8 mouse cellular contexts compared by ENCODE assay signal in genomic region chr9:91364127-91364970, GRCm38 (mm10). TPM values are rescaled to one million over a fixed set of nuclear protein-coding genes. Genes with fewer than 3 reads are reported as not detected.
DNase-seq lines count a peak whose midpoint lies in the region; ATAC-seq lines count a peak whose summit lies in the region.

No protein-coding gene starts in this region.

- H3K27me3 ChIP-seq in embryonic facial prominence, embryonic 13.5 days = peaks cover 96% of the 10 kb centered on the region
- H3K27me3 ChIP-seq in limb, embryonic 12.5 days = peaks cover 94% of the 10 kb centered on the region
- peaks cover 48% of the 10 kb centered on the region for H3K27me3 ChIP-seq in neural tube, embryonic 13.5 days

- WGBS in embryonic facial prominence, embryonic 13.5 days = under 1% methylated on average over 77 of the region's 77 CpGs
- under 1% methylated on average over 75 of the region's 77 CpGs for WGBS in limb, embryonic 12.5 days
- WGBS in neural tube, embryonic 13.5 days = under 1% methylated on average over 77 of the region's 77 CpGs

- no peak for ATAC-seq in cerebellum, adult (ENCODE audit: insufficient number of reproducible peaks, low FRiP score, low TSS enrichment)
- peak; percentile 38; the same call in 1 of the 2 replicates for ATAC-seq in embryonic facial prominence, embryonic 13.5 days (ENCODE audit: insufficient number of reproducible peaks, insufficient read depth, low FRiP score, low TSS enrichment, low read depth)
- ATAC-seq in limb, embryonic 12.5 days (ENCODE audit: insufficient number of reproducible peaks, insufficient read depth, low FRiP score, low TSS enrichment, low read depth) = 0 out of 2 replicates have a peak, but pooled peaks have one; percentile 23
- ATAC-seq in neural tube, embryonic 13.5 days (ENCODE audit: low read depth) = peak; percentile 25

- DNase-seq in cerebellum, adult 11 months = peak; percentile 53
- peak; percentile 49 for DNase-seq in ES-CJ7 (ENCODE audit: low read depth, low spot score)
- DNase-seq in urinary bladder, adult 2 months (ENCODE audit: low spot score) = no peak
- no peak for DNase-seq in adrenal gland, adult 18-20 months (ENCODE audit: low spot score in 2 of 2)

- peak overlapping the region; percentile 34 for H3K4me3 ChIP-seq in embryonic facial prominence, embryonic 13.5 days
- H3K4me3 ChIP-seq in limb, embryonic 12.5 days (replicated peaks) = peak overlapping the region; percentile 28
- peak overlapping the region; percentile 72 for H3K4me3 ChIP-seq in neural tube, embryonic 13.5 days

- peaks cover 22% of the 10 kb centered on the region for H3K4me1 ChIP-seq in embryonic facial prominence, embryonic 13.5 days
- peaks cover 12% of the 10 kb centered on the region for H3K4me1 ChIP-seq in limb, embryonic 12.5 days (replicated peaks)
- H3K4me1 ChIP-seq in neural tube, embryonic 13.5 days (replicated peaks) = peaks cover 1% of the 10 kb centered on the region; the same call in 1 of the 2 replicates

- H3K4me2 ChIP-seq in embryonic facial prominence, embryonic 13.5 days = peak overlapping the region; percentile 46
- H3K4me2 ChIP-seq in limb, embryonic 12.5 days = peak overlapping the region; percentile 37
- H3K4me2 ChIP-seq in neural tube, embryonic 13.5 days = peak overlapping the region; percentile 57

- H3K27ac ChIP-seq in embryonic facial prominence, embryonic 13.5 days = no peak overlapping the region
- H3K27ac ChIP-seq in limb, embryonic 12.5 days = no peak overlapping the region
- H3K27ac ChIP-seq in neural tube, embryonic 13.5 days (replicated peaks) = peak overlapping the region; percentile 99

- peak overlapping the region; percentile 32; the same call in 1 of the 2 replicates for H3K9ac ChIP-seq in embryonic facial prominence, embryonic 13.5 days
- H3K9ac ChIP-seq in limb, embryonic 12.5 days (replicated peaks) = peak overlapping the region; percentile 34; the same call in 1 of the 2 replicates
- peak overlapping the region; percentile 98 for H3K9ac ChIP-seq in neural tube, embryonic 13.5 days

- H3K36me3 ChIP-seq in embryonic facial prominence, embryonic 13.5 days = no peaks in the 10 kb centered on the region
- H3K36me3 ChIP-seq in limb, embryonic 12.5 days = no peaks in the 10 kb centered on the region
- peaks cover 13% of the 10 kb centered on the region for H3K36me3 ChIP-seq in neural tube, embryonic 13.5 days

- H3K9me3 ChIP-seq in embryonic facial prominence, embryonic 13.5 days = no peaks in the 10 kb centered on the region
- H3K9me3 ChIP-seq in limb, embryonic 12.5 days = no peaks in the 10 kb centered on the region
- H3K9me3 ChIP-seq in neural tube, embryonic 13.5 days = no peaks in the 10 kb centered on the region

RNA-seq across cellular contexts. Expression of gene Zic1, which starts 1.3 kb away (rescaled TPM):
- polyA plus RNA-seq in embryonic facial prominence, embryonic 13.5 days (2015; fragmentation: Nextera tagmentation; extraction: Ambion mirVana) = 0.47 and 0.49 TPM in 2 replicates
- polyA plus RNA-seq in limb, embryonic 12.5 days (2016; fragmentation: Nextera tagmentation; extraction: Ambion mirVana) = 0.13 and 0.20 TPM in 2 replicates
- polyA plus RNA-seq in neural tube, embryonic 13.5 days (2015; fragmentation: Nextera tagmentation; extraction: Ambion mirVana) = 16.5 and 19.9 TPM in 2 replicates
- polyA plus RNA-seq in urinary bladder, adult 2 months (2012; rRNA removed) = 0.03 and 0.08 TPM in 2 replicates
- not detected for total RNA-seq in adrenal gland, adult 18-20 months (2021)

RNA-seq across cellular contexts. Expression of gene Zic4, which starts 2.1 kb away (rescaled TPM):
- polyA plus RNA-seq in embryonic facial prominence, embryonic 13.5 days (2015; fragmentation: Nextera tagmentation; extraction: Ambion mirVana) = 0.77 and 0.89 TPM in 2 replicates
- 0.73 and 0.74 TPM in 2 replicates for polyA plus RNA-seq in limb, embryonic 12.5 days (2016; fragmentation: Nextera tagmentation; extraction: Ambion mirVana)
- polyA plus RNA-seq in neural tube, embryonic 13.5 days (2015; fragmentation: Nextera tagmentation; extraction: Ambion mirVana) = 43.0 and 51.6 TPM in 2 replicates
- 0.01 TPM in 1 of 2 replicates, not detected in the other for polyA plus RNA-seq in urinary bladder, adult 2 months (2012; rRNA removed)
- not detected for total RNA-seq in adrenal gland, adult 18-20 months (2021)

Comparison
In these comparisons a context has a peak if more than half of its experiments do, and no peak if none do; other contexts are left out.
1. DNase-seq: peak in cerebellum, adult 11 months (single experiment) and ES-CJ7 (single experiment); none in urinary bladder, adult 2 months (single experiment) and adrenal gland, adult 18-20 months (0 of 2).
2. H3K9ac ChIP-seq: peak in every context shown above with its lines; median percentile 98 in neural tube, embryonic 13.5 days; 34 in limb, embryonic 12.5 days; 32 in embryonic facial prominence, embryonic 13.5 days.
3. RNA of gene Zic1, which starts 1.3 kb away (polyA plus RNA-seq): 16.5 to 19.9 TPM in neural tube, embryonic 13.5 days; 0.47 to 0.49 TPM in embryonic facial prominence, embryonic 13.5 days, 0.13 to 0.20 TPM in limb, embryonic 12.5 days and 0.03 to 0.08 TPM in urinary bladder, adult 2 months; every median in the first group is over 10 times any median in the second.
4. RNA of gene Zic4, which starts 2.1 kb away (polyA plus RNA-seq): 43.0 to 51.6 TPM in neural tube, embryonic 13.5 days; 0.77 to 0.89 TPM in embryonic facial prominence, embryonic 13.5 days, 0.73 to 0.74 TPM in limb, embryonic 12.5 days and 0.01 TPM in urinary bladder, adult 2 months; every median in the first group is over 10 times any median in the second.
5. Peak in every context shown above with its lines, with median percentiles within 50 percentile points of each other: H3K4me2 ChIP-seq and H3K4me3 ChIP-seq.